Mouse (Mus musculus) thymus, adult 2 months (tissue): ENCODE measurements around the gene Gal3st3.

Experiments
- CTCF ChIP-seq: fragments of 200-500 bp; IDR thresholded peaks from 2 replicates; pipeline ENCODE4 v1.5.1; 2012; ENCODE audit warnings: mild to moderate bottlenecking, control low read depth, low read length, moderate library complexity, borderline replicate concordance; ENCODE audit not compliant: control insufficient read depth, poor library complexity, insufficient read depth; ENCODE audit errors: extremely low read depth
- POLR2A ChIP-seq: fragments of 200-500 bp; IDR thresholded peaks from 2 replicates; pipeline ENCODE4 v1.6.1; 2012; ENCODE audit warnings: mild to moderate bottlenecking, low read length, control low read depth, moderate library complexity; ENCODE audit not compliant: control insufficient read depth, poor library complexity, insufficient read depth; ENCODE audit errors: extremely low read depth

DNA sequence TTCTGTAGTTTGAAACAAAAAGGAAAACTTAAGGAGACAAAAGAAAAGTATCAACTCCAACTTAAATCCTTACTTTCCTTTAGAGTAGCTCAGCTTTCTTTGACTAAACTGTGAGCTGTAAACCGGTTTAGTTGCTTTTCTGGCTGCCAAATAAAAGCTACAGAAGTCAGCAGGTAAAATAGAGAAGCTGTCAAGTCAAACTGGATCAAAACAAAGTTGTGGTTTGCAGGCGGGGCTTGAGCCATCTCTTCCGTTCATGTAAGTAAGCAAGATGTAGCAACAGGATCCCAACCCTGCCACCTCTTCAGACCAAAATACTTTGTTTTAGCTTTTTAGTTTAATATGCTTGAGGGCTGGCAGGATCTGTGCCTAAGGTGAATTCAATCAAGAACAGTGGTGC lies 41.0 kb upstream of the Gal3st3 start:
- no peak for TF ChIP-seq CTCF
- no peak for TF ChIP-seq POLR2A
